Mouse (Mus musculus): Measurements from ENCODE around the gene Kif5c. TPM values are rescaled to one million over a fixed set of nuclear protein-coding genes. Genes with fewer than 3 reads are reported as not detected.

Gene Kif5c
- polyA plus RNA-seq, 1 experiment = 0.65 TPM

- H3K4me1 ChIP-seq (ENCODE audit: control insufficient read depth, insufficient read depth, insufficient read length, low read length) = peaks cover 12% of the 10 kb centered on the region; the same call in 1 of the 2 replicates
- H3K27ac ChIP-seq (ENCODE audit: insufficient read depth, low read depth, low read length) = no peak overlapping the region
- TF ChIP-seq CTCF (IDR thresholded peaks at IDR 0.05; ENCODE audit: extremely low read depth, insufficient read length, insufficient replicate concordance, low read depth, low read length) = no peak
- 62% methylated on average over 5 of the region's 5 CpGs for WGBS
- H3K27me3 ChIP-seq (ENCODE audit: control insufficient read depth, insufficient read depth, low read length) = no peaks in the 10 kb centered on the region
- H3K4me3 ChIP-seq (ENCODE audit: low read depth, low read length) = no peak overlapping the region
- no peaks in the 10 kb centered on the region for H3K36me3 ChIP-seq (ENCODE audit: control insufficient read depth, insufficient read depth, low read length)
Observed at GRCm38 (mm10) chr2:49816549-49816948, 197.5 kb downstream of the Kif5c start.

GRCm38 (mm10) chr2:49817151-49817550 lies 198.1 kb downstream of the Kif5c start:
- 91% methylated on average over 3 of the region's 3 CpGs for WGBS
- Histone ChIP-seq H3K27ac (ENCODE audit: insufficient read depth, low read depth, low read length) (no peak overlapping the region), H3K27me3 (ENCODE audit: control insufficient read depth, insufficient read depth, low read length) (no peaks in the 10 kb centered on the region), H3K4me3 (ENCODE audit: low read depth, low read length) (no peak overlapping the region), H3K4me1 (ENCODE audit: control insufficient read depth, insufficient read depth, insufficient read length, low read length) (peaks cover 7% of the 10 kb centered on the region; the same call in 1 of the 2 replicates), H3K36me3 (ENCODE audit: control insufficient read depth, insufficient read depth, low read length) (no peaks in the 10 kb centered on the region)
- TF ChIP-seq POLR2A (IDR thresholded peaks at IDR 0.05; ENCODE audit: low read depth, low read length) = no peak
- TF ChIP-seq CTCF (IDR thresholded peaks at IDR 0.05; ENCODE audit: extremely low read depth, insufficient read length, insufficient replicate concordance, low read depth, low read length) = no peak

DNA sequence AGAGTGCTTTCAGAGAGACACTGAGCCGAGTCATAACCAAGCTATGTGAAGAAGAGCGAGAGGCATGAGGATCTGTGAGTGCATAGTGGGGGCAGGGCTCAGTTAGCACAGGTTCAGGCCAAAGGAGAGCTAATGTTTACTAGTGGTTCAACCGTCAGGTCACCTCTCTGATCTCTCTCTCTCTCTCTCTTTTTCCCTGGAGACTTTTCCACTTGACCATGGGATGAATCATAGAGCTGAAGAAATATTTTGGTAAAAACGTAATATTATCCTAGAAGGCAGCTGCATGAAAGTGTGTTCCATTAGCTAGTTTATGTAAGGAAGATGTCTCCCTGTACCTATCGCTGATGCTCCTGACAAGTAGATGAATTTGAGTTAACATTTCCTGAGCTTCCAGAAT lies 199.0 kb downstream of the Kif5c start:
- H3K36me3 ChIP-seq (ENCODE audit: control insufficient read depth, insufficient read depth, low read length) = no peaks in the 10 kb centered on the region

DNA sequence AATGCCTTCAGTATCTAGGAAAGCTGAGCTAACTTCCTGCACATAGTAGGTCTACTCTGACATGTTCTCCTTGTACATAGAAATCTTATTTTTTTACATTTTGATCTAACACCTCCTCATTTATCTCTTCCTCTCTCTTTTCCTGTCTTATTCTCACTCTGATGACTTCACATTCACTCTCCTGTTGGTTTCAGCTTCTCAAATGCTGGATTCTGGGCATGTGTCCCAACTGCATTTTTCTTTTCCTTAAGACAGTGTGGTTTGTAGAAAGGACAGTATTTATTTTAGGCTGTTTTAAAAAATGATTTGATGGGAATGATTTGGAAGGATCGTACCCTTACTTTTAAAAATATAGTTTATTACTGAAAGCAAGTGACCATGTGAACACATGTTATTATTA lies 203.2 kb downstream of the Kif5c start:
- WGBS = 84% methylated on average over 1 of the region's 1 CpGs
- Histone ChIP-seq H3K4me1 (ENCODE audit: control insufficient read depth, insufficient read depth, insufficient read length, low read length) (no peaks in the 10 kb centered on the region), H3K27me3 (ENCODE audit: control insufficient read depth, insufficient read depth, low read length) (no peaks in the 10 kb centered on the region), H3K4me3 (ENCODE audit: low read depth, low read length) (no peak overlapping the region), H3K27ac (ENCODE audit: insufficient read depth, low read depth, low read length) (no peak overlapping the region), H3K36me3 (ENCODE audit: control insufficient read depth, insufficient read depth, low read length) (no peaks in the 10 kb centered on the region)
- no peak for TF ChIP-seq CTCF (IDR thresholded peaks at IDR 0.05; ENCODE audit: extremely low read depth, insufficient read length, insufficient replicate concordance, low read depth, low read length)
- no peak for TF ChIP-seq POLR2A (IDR thresholded peaks at IDR 0.05; ENCODE audit: low read depth, low read length)

More for the DNA sequence above, 199.0 kb downstream of the Kif5c start:
- Histone ChIP-seq H3K4me1 (ENCODE audit: control insufficient read depth, insufficient read depth, insufficient read length, low read length) (peaks cover 3% of the 10 kb centered on the region; the same call in 1 of the 2 replicates), H3K27me3 (ENCODE audit: control insufficient read depth, insufficient read depth, low read length) (no peaks in the 10 kb centered on the region), H3K4me3 (ENCODE audit: low read depth, low read length) (no peak overlapping the region), H3K27ac (ENCODE audit: insufficient read depth, low read depth, low read length) (no peak overlapping the region)
- TF ChIP-seq CTCF (IDR thresholded peaks at IDR 0.05; ENCODE audit: extremely low read depth, insufficient read length, insufficient replicate concordance, low read depth, low read length) = no peak
- TF ChIP-seq POLR2A (IDR thresholded peaks at IDR 0.05; ENCODE audit: low read depth, low read length) = no peak
- WGBS = 83% methylated on average over 5 of the region's 5 CpGs

Other genes starting within 250 kb of the Kif5c start
- gene Epc2, start 167.8 kb upstream of the Kif5c start, polyA plus RNA-seq (2012; rRNA removed) = 1.5 and 3.9 TPM in 2 replicates
- gene Lypd6b, start 168.4 kb downstream of the Kif5c start, polyA plus RNA-seq (2012; rRNA removed) = 0.09 and 1.1 TPM in 2 replicates